Mouse (Mus musculus) cerebral cortex, adult 2 months (tissue): ENCODE results near the gene Rbpms2.

Experiments used
- WGBS: fragments of 180-500 bp; shearing (Covaris S2); methylation state at CpG from one replicate; pipeline ENCODE4 v1.1.7; 2018; 5-methylcytosine and 5-hydroxymethylcytosine counted together

Rbpms2 gene

GRCm38 (mm10) chr9:65619311-65619710 lies 10.1 kb upstream of the Rbpms2 start:
- 69% methylated on average over 3 of the region's 3 CpGs for WGBS

GRCm38 (mm10) chr9:65621196-65621595 lies 8.3 kb upstream of the Rbpms2 start:
- WGBS: 92% methylated on average over 4 of the region's 4 CpGs

- 93% methylated on average over 2 of the region's 2 CpGs for WGBS
Measured at GRCm38 (mm10) chr9:65621666-65622065, 7.8 kb upstream of the Rbpms2 start.

GRCm38 (mm10) chr9:65622826-65623225 lies 6.6 kb upstream of the Rbpms2 start:
- 92% methylated on average over 5 of the region's 5 CpGs for WGBS

GRCm38 (mm10) chr9:65624266-65624665 lies 5.2 kb upstream of the Rbpms2 start:
- WGBS: 83% methylated on average over 2 of the region's 2 CpGs

GRCm38 (mm10) chr9:65629767-65630630 lies 551 bp downstream of the Rbpms2 start:
- 1% methylated on average over 70 of the region's 83 CpGs for WGBS

- WGBS: 5% methylated on average over 67 of the region's 78 CpGs
Measured at GRCm38 (mm10) chr9:65630631-65631353, 1.3 kb downstream of the Rbpms2 start.

GRCm38 (mm10) chr9:65631354-65632021 lies 2.0 kb downstream of the Rbpms2 start:
- whole genome bisulfite sequencing: 81% methylated on average over 16 of the region's 16 CpGs

- 81% methylated on average over 1 of the region's 1 CpGs for WGBS
Measured at GRCm38 (mm10) chr9:65635766-65636165, 6.3 kb downstream of the Rbpms2 start.

GRCm38 (mm10) chr9:65636926-65637325 lies 7.5 kb downstream of the Rbpms2 start:
- 77% methylated on average over 4 of the region's 4 CpGs for WGBS

GRCm38 (mm10) chr9:65639065-65639464 lies 9.6 kb downstream of the Rbpms2 start:
- 78% methylated on average over 5 of the region's 5 CpGs for WGBS

- 43% methylated on average over 5 of the region's 5 CpGs for WGBS
Measured at GRCm38 (mm10) chr9:65640838-65641410, 11.5 kb downstream of the Rbpms2 start.

- WGBS: 46% methylated on average over 12 of the region's 12 CpGs
Measured at GRCm38 (mm10) chr9:65641446-65642052, 12.1 kb downstream of the Rbpms2 start.

- 89% methylated on average over 4 of the region's 4 CpGs for WGBS
Measured at GRCm38 (mm10) chr9:65644960-65645359, 15.5 kb downstream of the Rbpms2 start.

- WGBS: 64% methylated on average over 3 of the region's 3 CpGs
Measured at GRCm38 (mm10) chr9:65645984-65646383, 16.5 kb downstream of the Rbpms2 start.

GRCm38 (mm10) chr9:65646782-65647181 lies 17.3 kb downstream of the Rbpms2 start:
- 95% methylated on average over 2 of the region's 2 CpGs for WGBS

- WGBS: 92% methylated on average over 13 of the region's 13 CpGs
Measured at GRCm38 (mm10) chr9:65648730-65649129, 19.3 kb downstream of the Rbpms2 start.

- 68% methylated on average over 1 of the region's 1 CpGs for WGBS
Measured at GRCm38 (mm10) chr9:65649997-65650396, 20.5 kb downstream of the Rbpms2 start.

GRCm38 (mm10) chr9:65651957-65652356 lies 22.5 kb downstream of the Rbpms2 start:
- WGBS: 100% methylated on average over 1 of the region's 1 CpGs

GRCm38 (mm10) chr9:65653741-65654140 lies 24.3 kb downstream of the Rbpms2 start:
- WGBS: 95% methylated on average over 4 of the region's 4 CpGs

GRCm38 (mm10) chr9:65654700-65655237 lies 25.3 kb downstream of the Rbpms2 start:
- WGBS: 90% methylated on average over 3 of the region's 3 CpGs
